Mouse (Mus musculus) ES-Bruce4 (cell line): Measurements from ENCODE around the gene Clps. TPM values are rescaled to one million over a fixed set of nuclear protein-coding genes. Genes with fewer than 3 reads are reported as not detected.

ENCODE experiments used
- H3K27ac ChIP-seq: 2 replicates; pipeline ENCODE4 v1.5.1; 2012; ENCODE audit warnings: low read length, inconsistent platforms; ENCODE audit not compliant: insufficient read depth
- H3K27me3 ChIP-seq: 2 replicates; pipeline ENCODE4 v1.6.1; 2012; ENCODE audit warnings: mild to moderate bottlenecking, low read length, inconsistent platforms; ENCODE audit not compliant: control insufficient read depth, poor library complexity, insufficient read depth, severe bottlenecking
- H3K36me3 ChIP-seq: 2 replicates; pipeline ENCODE4 v1.6.1; 2012; ENCODE audit warnings: inconsistent platforms, mild to moderate bottlenecking, low read length, moderate library complexity; ENCODE audit not compliant: control insufficient read depth, poor library complexity, insufficient read depth, severe bottlenecking
- H3K4me1 ChIP-seq: one replicate; pipeline ENCODE4 v1.8.1; 2011; ENCODE audit warnings: low read length; ENCODE audit not compliant: control insufficient read depth, insufficient read depth
- H3K4me3 ChIP-seq: 2 replicates; pipeline ENCODE4 v1.5.1; 2011; ENCODE audit warnings: low read depth, mild to moderate bottlenecking, low read length
- H3K9ac ChIP-seq: 2 replicates; pipeline ENCODE4 v1.6.1; 2012; ENCODE audit warnings: low read depth, mild to moderate bottlenecking, inconsistent platforms; ENCODE audit not compliant: poor library complexity, severe bottlenecking
- H3K9me3 ChIP-seq: replicated peaks from 2 replicates; pipeline ENCODE4 v1.6.1; 2012; ENCODE audit warnings: mild to moderate bottlenecking, low read length, inconsistent platforms; ENCODE audit not compliant: control insufficient read depth, poor library complexity, insufficient read depth, severe bottlenecking
- CTCF ChIP-seq: IDR thresholded peaks from one replicate; pipeline ENCODE4 v1.8.1; 2011; ENCODE audit warnings: low read depth, low read length
- EP300 ChIP-seq: IDR thresholded peaks from 2 replicates; pipeline ENCODE4 v1.6.1; 2011; ENCODE audit warnings: low read depth, low read length; ENCODE audit not compliant: insufficient read depth
- POLR2A ChIP-seq: IDR thresholded peaks from one replicate; pipeline ENCODE4 v1.8.1; 2011; ENCODE audit warnings: low read length; ENCODE audit not compliant: insufficient read depth
- polyA plus RNA-seq: library from polyadenylated mRNA; stranded (reverse); fragments of >200 nt; gene quantifications from 2 replicates; pipeline ENCODE4 v1.2.4, GENCODE M21; 2011; ENCODE audit warnings: low read depth; ENCODE audit not compliant: missing spikeins, insufficient read depth, insufficient read length

Gene Clps
- polyA plus RNA-seq, 1 experiment: not detected

GRCm38 (mm10) chr17:28511616-28512541 is 48.7 kb downstream of the Clps start:
- H3K4me3 ChIP-seq: no peak overlapping the region
- TF ChIP-seq CTCF: no peak
- TF ChIP-seq EP300: no peak
- H3K9ac ChIP-seq: no peak overlapping the region
- H3K27ac ChIP-seq: no peak overlapping the region
- H3K27me3 ChIP-seq: no peaks in the 10 kb centered on the region
- peaks cover 5% of the 10 kb centered on the region for H3K4me1 ChIP-seq
- H3K9me3 ChIP-seq: no peaks in the 10 kb centered on the region
- no peaks in the 10 kb centered on the region for H3K36me3 ChIP-seq

GRCm38 (mm10) chr17:28510445-28511342 is 49.9 kb downstream of the Clps start:
- H3K27me3 ChIP-seq: no peaks in the 10 kb centered on the region
- H3K9ac ChIP-seq: peak overlapping the region; percentile 5; the same call in 1 of the 2 replicates
- H3K36me3 ChIP-seq: no peaks in the 10 kb centered on the region
- H3K27ac ChIP-seq: no peak overlapping the region
- H3K9me3 ChIP-seq: no peaks in the 10 kb centered on the region
- TF ChIP-seq CTCF (no peak), POLR2A (no peak), EP300 (no peak)
- peak overlapping the region; percentile 37 for H3K4me3 ChIP-seq
- H3K4me1 ChIP-seq: peaks cover 10% of the 10 kb centered on the region

Other genes starting within 250 kb of the Clps start
- gene Fance, start 247.2 kb downstream of the Clps start, polyA plus RNA-seq: 56.8 and 64.7 TPM in 2 replicates
- 1,875 and 2,151 TPM in 2 replicates for gene Rpl10a, start 232.3 kb downstream of the Clps start, polyA plus RNA-seq
- 28.6 and 31.9 TPM in 2 replicates for gene Tead3, start 209.9 kb downstream of the Clps start, polyA plus RNA-seq
- 14.0 and 14.7 TPM in 2 replicates for gene Tulp1, start 195.5 kb downstream of the Clps start, polyA plus RNA-seq
- gene Fkbp5, start 43.2 kb downstream of the Clps start, polyA plus RNA-seq: 60.2 and 67.1 TPM in 2 replicates
- gene Armc12, start 30.0 kb downstream of the Clps start, polyA plus RNA-seq: not detected in 2 replicates
- not detected in 2 replicates for gene Clpsl2, start 11.4 kb downstream of the Clps start, polyA plus RNA-seq
- gene Lhfpl5, start 14.9 kb upstream of the Clps start, polyA plus RNA-seq: not detected in 2 replicates
- 244 and 277 TPM in 2 replicates for gene Srpk1, start 61.9 kb upstream of the Clps start, polyA plus RNA-seq
- gene Slc26a8, start 129.5 kb upstream of the Clps start, polyA plus RNA-seq: 1.2 and 2.3 TPM in 2 replicates
- gene Mapk14, start 130.6 kb upstream of the Clps start, polyA plus RNA-seq: 70.3 and 78.5 TPM in 2 replicates
- gene AC170998.1, start 165.3 kb upstream of the Clps start, polyA plus RNA-seq: 8.5 and 8.8 TPM in 2 replicates
- gene Mapk13, start 208.5 kb upstream of the Clps start, polyA plus RNA-seq: 49.0 and 50.7 TPM in 2 replicates
- gene Brpf3, start 240.3 kb upstream of the Clps start, polyA plus RNA-seq: 89.8 and 92.9 TPM in 2 replicates